Mouse (Mus musculus) intestine, embryonic 16.5 days (tissue): Measurements from ENCODE around the gene Ugt1a10. TPM values are rescaled to one million over a fixed set of nuclear protein-coding genes. Genes with fewer than 3 reads are reported as not detected.

ENCODE experiments used
- ATAC-seq: fragments of 200-750 bp; cut with Nextera tagmentation; 2 replicates; pipeline ENCODE4 v1.8.0; 2017; ENCODE audit warnings: moderate TSS enrichment, moderate library complexity
- H3K27ac ChIP-seq: fragments of 300-500 bp; sonication (generic); 2 replicates; pipeline ENCODE4 v1.5.1; 2014; ENCODE audit warnings: mild to moderate bottlenecking, low read length
- H3K27me3 ChIP-seq: fragments of 300-500 bp; sonication (generic); replicated peaks from 2 replicates; pipeline ENCODE4 v1.6.1; 2014; ENCODE audit warnings: low read length, control low read depth, mixed read lengths; ENCODE audit not compliant: control insufficient read depth, insufficient read depth
- H3K36me3 ChIP-seq: fragments of 300-500 bp; sonication (generic); 2 replicates; pipeline ENCODE4 v1.6.1; 2014; ENCODE audit warnings: low read length, control low read depth; ENCODE audit not compliant: control insufficient read depth, insufficient read depth
- H3K4me1 ChIP-seq: fragments of 300-500 bp; sonication (generic); 2 replicates; pipeline ENCODE4 v1.6.1; 2014; ENCODE audit warnings: low read length, control low read depth, mixed read lengths; ENCODE audit not compliant: control insufficient read depth, insufficient read depth
- H3K4me2 ChIP-seq: fragments of 300-500 bp; sonication (generic); 2 replicates; pipeline ENCODE4 v1.6.1; 2014; ENCODE audit warnings: low read depth, low read length, control low read depth
- H3K4me3 ChIP-seq: fragments of 300-500 bp; sonication (generic); 2 replicates; pipeline ENCODE4 v1.5.1; 2014; ENCODE audit warnings: mild to moderate bottlenecking, low read length
- H3K9ac ChIP-seq: fragments of 300-500 bp; sonication (generic); 2 replicates; pipeline ENCODE4 v1.6.1; 2014; ENCODE audit warnings: low read depth, low read length
- H3K9me3 ChIP-seq: fragments of 300-500 bp; sonication (generic); 2 replicates; pipeline ENCODE4 v1.6.1; 2016; ENCODE audit warnings: low read length, control low read depth; ENCODE audit not compliant: control insufficient read depth
- WGBS: fragments of 180-500 bp; shearing (Covaris S2); extraction: QIAGEN DNeasy Blood & Tissue Kit; methylation state at CpG from one replicate; pipeline ENCODE4 v1.1.7; 2014; 5-methylcytosine and 5-hydroxymethylcytosine counted together
- polyA plus RNA-seq: library from polyadenylated mRNA; unstranded; fragments of >200 nt; fragmentation: Nextera tagmentation; extraction: Ambion mirVana; gene quantifications from 2 replicates; pipeline ENCODE4 v1.2.1, GENCODE M21; 2015

Gene Ugt1a10
- polyA plus RNA-seq, 1 experiment from 2014 or later = not detected

DNA sequence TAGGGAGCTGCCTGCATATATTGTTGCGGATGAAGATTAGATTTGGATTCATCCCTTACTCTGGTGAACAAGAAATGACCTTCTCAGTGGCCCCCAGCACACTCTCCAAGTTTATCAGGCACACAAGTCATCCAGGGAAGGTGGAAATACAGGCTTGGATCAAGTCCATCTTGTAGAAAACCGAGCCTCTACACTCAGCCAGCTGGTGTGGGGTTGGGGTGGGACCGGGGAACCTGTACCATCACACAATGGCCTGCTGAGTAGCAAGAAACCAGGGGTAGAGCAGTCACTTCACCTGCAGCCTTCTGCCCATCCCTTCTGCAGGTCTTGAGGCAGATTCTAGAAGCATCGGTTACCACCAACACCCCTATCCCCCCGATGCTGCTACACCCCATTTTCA, 179.5 kb downstream of the Ugt1a10 start:
- WGBS = 44% methylated on average over 5 of the region's 5 CpGs
- Histone ChIP-seq H3K27me3 (no peaks in the 10 kb centered on the region), H3K4me1 (no peaks in the 10 kb centered on the region), H3K9ac (no peak overlapping the region), H3K9me3 (peaks cover 78% of the 10 kb centered on the region), H3K36me3 (no peaks in the 10 kb centered on the region), H3K27ac (no peak overlapping the region), H3K4me3 (no peak overlapping the region), H3K4me2 (no peak overlapping the region)
- no peak for ATAC-seq

DNA sequence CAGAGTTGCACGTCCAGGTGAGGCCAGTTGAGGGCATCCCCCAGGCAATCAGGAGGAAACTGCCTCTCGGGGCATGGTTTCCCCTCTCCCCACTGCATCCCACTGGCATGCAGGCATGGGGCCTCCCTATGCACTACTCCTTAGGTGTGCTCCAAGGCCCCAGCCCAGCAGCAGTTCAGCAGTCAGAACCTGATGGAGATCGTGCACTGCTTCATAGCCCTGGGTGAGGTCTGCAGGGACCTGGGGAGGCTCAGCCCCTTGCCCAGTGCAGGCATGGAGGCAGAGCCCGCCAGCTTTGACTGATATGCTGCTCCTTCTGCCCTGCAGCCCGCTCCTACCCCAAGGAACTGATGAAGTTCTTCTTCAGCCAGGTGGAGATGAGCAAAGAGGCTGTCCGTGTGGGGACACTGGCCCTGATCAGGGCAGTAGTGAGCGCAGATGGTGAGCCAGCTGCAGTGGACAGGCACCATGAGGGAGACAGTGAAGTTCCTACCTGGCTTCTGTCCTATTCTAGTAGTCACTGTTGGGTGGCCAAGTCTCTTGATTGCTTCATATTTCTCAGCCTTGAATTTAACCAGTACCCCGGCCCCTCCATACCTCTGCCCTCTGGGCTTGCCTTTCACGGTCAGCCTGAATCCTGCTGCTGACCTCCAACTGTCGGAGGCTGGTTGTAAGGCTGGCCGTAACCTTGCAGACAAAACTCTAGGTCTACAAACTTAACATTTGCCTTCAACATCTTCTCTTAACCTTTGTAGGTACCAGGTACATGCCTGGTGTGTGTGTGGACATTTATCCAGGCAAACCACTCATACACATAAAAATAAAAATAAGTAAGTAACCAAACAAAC, 180.1 kb downstream of the Ugt1a10 start:
- 63% methylated on average over 11 of the region's 11 CpGs for WGBS
- no peaks in the 10 kb centered on the region for H3K36me3 ChIP-seq
- H3K9me3 ChIP-seq = peaks cover 72% of the 10 kb centered on the region
- H3K4me1 ChIP-seq = no peaks in the 10 kb centered on the region
- H3K27me3 ChIP-seq = no peaks in the 10 kb centered on the region
- ATAC-seq = no peak
- H3K4me3 ChIP-seq = no peak overlapping the region
- no peak overlapping the region for H3K27ac ChIP-seq
- H3K9ac ChIP-seq = no peak overlapping the region
- no peak overlapping the region for H3K4me2 ChIP-seq

DNA sequence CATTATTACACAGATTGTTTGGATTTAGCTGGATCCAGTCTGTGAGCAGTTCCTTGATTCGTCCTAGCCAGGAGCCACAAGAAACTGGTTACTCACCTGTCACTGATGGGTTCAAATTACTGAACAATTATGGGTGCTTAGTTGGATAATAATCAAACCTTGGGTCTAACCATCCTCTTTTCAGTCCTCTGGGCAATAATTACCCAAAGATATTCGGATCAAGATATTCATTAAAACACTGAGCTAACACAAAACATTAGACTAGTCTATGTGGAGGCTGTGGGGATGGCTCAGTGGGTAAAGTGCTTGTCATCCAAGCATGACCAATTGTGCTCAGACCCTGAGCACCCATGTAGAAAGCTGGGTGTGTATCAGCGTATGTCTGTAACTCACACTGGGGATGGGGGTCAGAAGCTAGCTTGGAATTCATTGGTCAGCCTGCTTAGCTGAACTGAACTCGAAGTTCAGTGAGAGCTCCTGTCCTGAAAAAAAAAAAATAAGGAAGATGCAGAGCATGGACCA, 180.8 kb downstream of the Ugt1a10 start:
- H3K36me3 ChIP-seq = no peaks in the 10 kb centered on the region
- H3K27me3 ChIP-seq = no peaks in the 10 kb centered on the region
- H3K4me2 ChIP-seq = no peak overlapping the region
- H3K9me3 ChIP-seq = peaks cover 68% of the 10 kb centered on the region
- WGBS = 60% methylated on average over 4 of the region's 4 CpGs
- H3K4me1 ChIP-seq = no peaks in the 10 kb centered on the region
- H3K9ac ChIP-seq = no peak overlapping the region
- no peak overlapping the region for H3K4me3 ChIP-seq
- no peak for ATAC-seq
- no peak overlapping the region for H3K27ac ChIP-seq

DNA sequence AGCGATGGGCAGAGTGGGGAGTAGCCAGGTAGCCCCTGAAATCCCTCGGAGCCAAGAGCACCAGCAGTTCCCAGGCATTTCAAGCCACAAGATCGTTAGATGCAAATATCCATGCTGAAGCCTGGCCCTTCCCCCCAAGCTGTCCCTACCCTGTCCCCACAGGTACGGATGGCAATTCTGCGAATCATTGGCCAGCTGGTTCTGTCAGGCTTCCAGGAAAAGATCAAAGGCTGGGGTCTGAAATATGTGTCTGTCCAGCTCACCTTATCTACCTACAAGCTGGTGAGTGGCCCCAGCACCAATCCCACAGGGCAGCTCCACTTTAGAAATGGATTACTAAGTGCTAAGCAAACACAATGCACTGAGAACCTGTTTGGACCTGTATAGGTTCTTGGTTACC, 182.1 kb downstream of the Ugt1a10 start:
- Histone ChIP-seq H3K9me3 (peaks cover 64% of the 10 kb centered on the region), H3K4me1 (no peaks in the 10 kb centered on the region), H3K4me3 (no peak overlapping the region), H3K27me3 (no peaks in the 10 kb centered on the region), H3K9ac (no peak overlapping the region), H3K4me2 (no peak overlapping the region), H3K27ac (no peak overlapping the region), H3K36me3 (no peaks in the 10 kb centered on the region)
- 73% methylated on average over 5 of the region's 5 CpGs for WGBS
- ATAC-seq = no peak

DNA sequence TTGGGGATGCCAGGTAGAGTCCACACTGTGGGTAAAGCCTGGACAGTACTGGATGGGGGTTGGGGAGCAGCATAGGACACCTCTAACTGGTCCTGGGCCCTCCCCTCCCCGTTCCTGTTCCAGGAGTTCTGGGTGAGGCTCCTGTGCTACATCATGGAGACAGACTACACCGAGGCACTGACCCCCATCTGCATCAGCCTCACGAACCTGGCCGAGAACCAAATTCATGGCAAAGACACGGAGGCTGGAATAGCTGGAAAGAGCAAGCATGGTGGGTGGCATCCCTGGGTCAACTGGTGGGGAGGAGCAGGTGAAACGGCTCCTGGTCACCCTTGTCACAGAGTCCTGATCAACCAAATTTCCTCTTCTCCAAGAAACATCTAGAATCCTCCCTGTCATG, 183.6 kb downstream of the Ugt1a10 start:
- ATAC-seq = no peak

DNA sequence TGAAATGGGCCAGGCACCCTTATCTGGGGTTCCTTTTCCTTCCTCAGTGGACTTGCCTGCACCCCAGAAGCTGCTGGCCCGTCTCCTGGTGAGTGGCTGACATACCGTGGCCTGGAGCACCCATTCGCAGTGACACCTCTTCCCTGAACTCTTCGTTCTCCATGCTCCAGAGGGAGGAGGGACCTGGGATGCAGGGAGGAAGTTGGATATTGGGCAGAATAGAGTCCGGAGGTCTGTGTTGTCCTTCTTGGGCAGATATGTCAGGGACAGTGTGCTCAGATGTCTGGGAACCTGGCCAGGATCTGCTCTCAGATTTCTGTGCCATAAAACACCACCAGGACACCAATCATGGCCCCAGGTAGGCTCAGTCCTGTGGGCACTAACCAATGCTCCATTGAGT, 184.9 kb downstream of the Ugt1a10 start:
- no peak overlapping the region for H3K9ac ChIP-seq
- H3K4me1 ChIP-seq = no peaks in the 10 kb centered on the region
- no peaks in the 10 kb centered on the region for H3K27me3 ChIP-seq
- no peaks in the 10 kb centered on the region for H3K36me3 ChIP-seq
- no peak overlapping the region for H3K4me3 ChIP-seq
- H3K27ac ChIP-seq = no peak overlapping the region
- peaks cover 67% of the 10 kb centered on the region for H3K9me3 ChIP-seq
- no peak overlapping the region for H3K4me2 ChIP-seq
- ATAC-seq = no peak
- 71% methylated on average over 5 of the region's 5 CpGs for WGBS

More for the DNA sequence above, 183.6 kb downstream of the Ugt1a10 start:
- Histone ChIP-seq H3K9ac (no peak overlapping the region), H3K27ac (no peak overlapping the region), H3K9me3 (peaks cover 67% of the 10 kb centered on the region), H3K4me3 (no peak overlapping the region), H3K4me2 (no peak overlapping the region), H3K4me1 (no peaks in the 10 kb centered on the region), H3K27me3 (no peaks in the 10 kb centered on the region), H3K36me3 (no peaks in the 10 kb centered on the region)
- 79% methylated on average over 6 of the region's 6 CpGs for WGBS

DNA sequence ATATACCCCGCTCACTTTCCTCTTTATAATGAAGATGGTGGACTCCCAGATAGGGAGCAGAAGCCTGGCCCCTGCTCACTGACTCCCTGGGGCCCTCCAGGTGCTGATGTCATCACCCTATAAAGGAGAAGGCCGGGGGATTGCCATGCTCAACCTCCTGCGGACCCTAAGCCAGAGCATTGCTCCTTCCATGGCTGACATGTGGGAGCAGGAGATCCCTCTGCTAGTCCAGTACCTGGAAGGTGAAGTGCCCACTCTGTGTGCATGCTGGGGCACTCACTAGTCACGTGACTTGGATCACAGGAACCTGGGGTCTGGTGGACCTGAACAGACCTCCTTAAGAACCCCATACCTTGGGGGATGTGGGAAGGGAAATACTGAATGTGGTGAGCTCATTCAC, 185.4 kb downstream of the Ugt1a10 start:
- ATAC-seq = 0 out of 2 replicates have a peak, but pooled peaks have one; percentile 7
- no peak overlapping the region for H3K4me2 ChIP-seq
- no peak overlapping the region for H3K4me3 ChIP-seq
- no peaks in the 10 kb centered on the region for H3K36me3 ChIP-seq
- 72% methylated on average over 4 of the region's 4 CpGs for WGBS
- H3K9me3 ChIP-seq = peaks cover 66% of the 10 kb centered on the region
- H3K27ac ChIP-seq = no peak overlapping the region
- no peaks in the 10 kb centered on the region for H3K27me3 ChIP-seq
- H3K4me1 ChIP-seq = no peaks in the 10 kb centered on the region
- no peak overlapping the region for H3K9ac ChIP-seq

DNA sequence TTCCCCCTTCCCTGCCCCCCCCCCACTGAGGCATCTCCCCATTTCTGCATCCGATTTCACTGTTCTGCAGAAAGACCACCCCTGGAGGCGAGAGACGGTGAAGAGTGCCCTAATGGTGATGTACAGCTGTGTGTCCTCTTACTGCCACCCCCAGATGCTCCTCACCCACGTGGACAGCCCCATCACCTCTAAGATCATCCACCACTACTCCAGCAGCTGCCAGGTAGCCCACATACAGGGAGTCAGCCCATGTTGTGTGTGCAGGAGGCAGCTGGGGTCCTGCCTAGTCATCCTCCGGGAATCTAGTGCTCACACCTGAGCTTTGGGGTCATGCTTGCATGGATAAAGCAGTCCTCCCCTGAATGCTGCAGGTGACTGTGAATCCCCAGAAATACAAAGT, 188.7 kb downstream of the Ugt1a10 start:
- Histone ChIP-seq H3K4me2 (no peak overlapping the region), H3K4me3 (no peak overlapping the region), H3K27me3 (no peaks in the 10 kb centered on the region), H3K27ac (no peak overlapping the region), H3K36me3 (no peaks in the 10 kb centered on the region), H3K4me1 (no peaks in the 10 kb centered on the region), H3K9ac (no peak overlapping the region), H3K9me3 (peaks cover 51% of the 10 kb centered on the region)
- WGBS = 65% methylated on average over 5 of the region's 5 CpGs
- no peak for ATAC-seq

DNA sequence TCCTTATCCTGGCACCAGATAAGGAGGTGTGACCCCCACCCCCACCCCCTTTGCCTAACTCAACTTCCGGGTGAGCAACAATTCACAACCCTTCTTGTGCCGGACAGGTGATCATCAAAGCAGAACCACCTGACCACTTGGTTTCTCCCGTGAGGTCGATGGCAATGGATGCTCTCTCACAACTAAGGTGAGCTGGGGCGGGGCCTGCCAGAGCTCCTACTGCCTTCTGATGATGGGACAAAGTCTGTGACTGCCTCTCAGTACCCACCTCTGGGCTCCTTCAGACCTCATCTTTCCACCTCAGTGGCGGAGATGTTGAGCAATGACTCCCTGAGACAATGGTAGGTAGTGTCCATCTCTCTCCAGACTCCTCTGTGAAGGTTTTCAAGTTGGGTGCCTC, 190.7 kb downstream of the Ugt1a10 start:
- Histone ChIP-seq H3K4me2 (no peak overlapping the region), H3K9me3 (peaks cover 60% of the 10 kb centered on the region), H3K4me3 (no peak overlapping the region), H3K9ac (no peak overlapping the region), H3K27me3 (no peaks in the 10 kb centered on the region), H3K27ac (no peak overlapping the region), H3K36me3 (no peaks in the 10 kb centered on the region), H3K4me1 (no peaks in the 10 kb centered on the region)
- 77% methylated on average over 6 of the region's 6 CpGs for WGBS
- peak; percentile 5; the same call in 1 of the 2 replicates for ATAC-seq
